Mouse (Mus musculus): ENCODE data around the gene Parp6. TPM values are rescaled to one million over a fixed set of nuclear protein-coding genes. Genes with fewer than 3 reads are reported as not detected.
A peak's percentile ranks its signal among the peaks of the same experiment; 100 is the strongest.

Parp6 gene
- total RNA-seq, 2 experiments from 2014 or later: 129 to 132 TPM

GRCm38 (mm10) chr9:59659036-59660026, 42.2 kb downstream of the Parp6 start:
- Histone ChIP-seq H3K27ac (peak overlapping the region; percentile 99), H3K4me3 (peak overlapping the region; percentile 99)
- peak; percentile 96 for TF ChIP-seq CTCF (conservative IDR thresholded peaks at IDR 0.05)
- DNase-seq (ENCODE audit: low spot score in 2 of 2): peak; percentile 76 to 77

- DNase-seq (ENCODE audit: low spot score in 2 of 2): peak in 1 of 2 experiments; percentile 48
- peak overlapping the region; percentile 99 for H3K4me3 ChIP-seq
- no peak for TF ChIP-seq CTCF (conservative IDR thresholded peaks at IDR 0.05)
- H3K27ac ChIP-seq: peak overlapping the region; percentile 99
These were observed 43.3 kb downstream of the Parp6 start for GRCm38 (mm10) chr9:59660421-59660820.

GRCm38 (mm10) chr9:59661298-59661975, 44.4 kb downstream of the Parp6 start:
- DNase-seq (ENCODE audit: low spot score in 2 of 2): no peak
- H3K27ac ChIP-seq: peak overlapping the region; percentile 99

GRCm38 (mm10) chr9:59663226-59663625, 46.1 kb downstream of the Parp6 start:
- no peak for TF ChIP-seq CTCF (conservative IDR thresholded peaks at IDR 0.05)
- DNase-seq (ENCODE audit: low spot score in 2 of 2): no peak
- H3K27ac ChIP-seq: peak overlapping the region; percentile 37; the same call in 1 of the 2 replicates
- no peak overlapping the region for H3K4me3 ChIP-seq

More at GRCm38 (mm10) chr9:59661298-59661975, 44.4 kb downstream of the Parp6 start:
- TF ChIP-seq CTCF (conservative IDR thresholded peaks at IDR 0.05): no peak
- H3K4me3 ChIP-seq: peak overlapping the region; percentile 14; the same call in 1 of the 2 replicates

GRCm38 (mm10) chr9:59663957-59664356, 46.9 kb downstream of the Parp6 start:
- DNase-seq (ENCODE audit: low spot score in 2 of 2): no peak
- no peak for TF ChIP-seq CTCF (conservative IDR thresholded peaks at IDR 0.05)
- H3K27ac ChIP-seq: peak overlapping the region; percentile 15; the same call in 1 of the 2 replicates
- H3K4me3 ChIP-seq: no peak overlapping the region

GRCm38 (mm10) chr9:59664664-59665256, 47.7 kb downstream of the Parp6 start:
- Histone ChIP-seq H3K27ac (peak overlapping the region; percentile 15; the same call in 1 of the 2 replicates), H3K4me3 (no peak overlapping the region)
- DNase-seq (ENCODE audit: low spot score in 2 of 2): no peak
- no peak for TF ChIP-seq CTCF (conservative IDR thresholded peaks at IDR 0.05)

- 0 out of 2 replicates have a peak overlapping the region, but pooled peaks have one; percentile 86 for H3K27ac ChIP-seq
- no peak overlapping the region for H3K4me3 ChIP-seq
- DNase-seq (ENCODE audit: low spot score in 2 of 2): no peak
- TF ChIP-seq CTCF (conservative IDR thresholded peaks at IDR 0.05): no peak
These were observed 48.9 kb downstream of the Parp6 start for GRCm38 (mm10) chr9:59666016-59666415.

- no peak for TF ChIP-seq CTCF (conservative IDR thresholded peaks at IDR 0.05)
- DNase-seq (ENCODE audit: low spot score in 2 of 2): no peak
- H3K27ac ChIP-seq: peak overlapping the region; percentile 86
- no peak overlapping the region for H3K4me3 ChIP-seq
These were observed 49.7 kb downstream of the Parp6 start for GRCm38 (mm10) chr9:59666813-59667212.

- no peak overlapping the region for H3K4me3 ChIP-seq
- peak; percentile 60 to 77 for DNase-seq (ENCODE audit: low spot score in 2 of 2)
- TF ChIP-seq CTCF (conservative IDR thresholded peaks at IDR 0.05): no peak
- peak overlapping the region; percentile 86 for H3K27ac ChIP-seq
These were observed 50.2 kb downstream of the Parp6 start for GRCm38 (mm10) chr9:59667250-59667649.

GRCm38 (mm10) chr9:59667904-59668303, 50.8 kb downstream of the Parp6 start:
- no peak for TF ChIP-seq CTCF (conservative IDR thresholded peaks at IDR 0.05)
- no peak overlapping the region for H3K4me3 ChIP-seq
- H3K27ac ChIP-seq: peak overlapping the region; percentile 86
- no peak for DNase-seq (ENCODE audit: low spot score in 2 of 2)

GRCm38 (mm10) chr9:59668473-59668872, 51.4 kb downstream of the Parp6 start:
- TF ChIP-seq CTCF (conservative IDR thresholded peaks at IDR 0.05): no peak
- Histone ChIP-seq H3K4me3 (no peak overlapping the region), H3K27ac (no peak overlapping the region)
- no peak for DNase-seq (ENCODE audit: low spot score in 2 of 2)

- Histone ChIP-seq H3K27ac (no peak overlapping the region), H3K4me3 (no peak overlapping the region)
- TF ChIP-seq CTCF (conservative IDR thresholded peaks at IDR 0.05): peak; percentile 64
- no peak for DNase-seq (ENCODE audit: low spot score in 2 of 2)
These were observed 52.1 kb downstream of the Parp6 start for GRCm38 (mm10) chr9:59669172-59669571.
